Mouse (Mus musculus) right cerebral cortex, adult 18-20 months (tissue): ENCODE results near the gene Grik4.

ENCODE experiments used
- DNase-seq: peaks from one replicate; pipeline ENCODE4 v3.0.0; 2022; ENCODE audit warnings: mixed read lengths

Grik4 gene

GRCm38 (mm10) chr9:42732731-42733318, 211.5 kb downstream of the Grik4 start:
- DNase-seq: no peak

GRCm38 (mm10) chr9:42728472-42728871, 215.8 kb downstream of the Grik4 start:
- no peak for DNase-seq

- DNase-seq: no peak
Measured at GRCm38 (mm10) chr9:42727661-42728060, 216.6 kb downstream of the Grik4 start.

GRCm38 (mm10) chr9:42727186-42727585, 217.1 kb downstream of the Grik4 start:
- no peak for DNase-seq

- no peak for DNase-seq
Measured at GRCm38 (mm10) chr9:42724099-42724498, 220.2 kb downstream of the Grik4 start.

GRCm38 (mm10) chr9:42722501-42722900, 221.8 kb downstream of the Grik4 start:
- DNase-seq: no peak

- DNase-seq: peak; percentile 22
Measured at GRCm38 (mm10) chr9:42721718-42722117, 222.6 kb downstream of the Grik4 start.

GRCm38 (mm10) chr9:42721146-42721545, 223.1 kb downstream of the Grik4 start:
- no peak for DNase-seq

GRCm38 (mm10) chr9:42713912-42714311, 230.4 kb downstream of the Grik4 start:
- DNase-seq: no peak

GRCm38 (mm10) chr9:42705848-42706247, 238.4 kb downstream of the Grik4 start:
- no peak for DNase-seq

GRCm38 (mm10) chr9:42703191-42703854, 241.0 kb downstream of the Grik4 start:
- DNase-seq: no peak

GRCm38 (mm10) chr9:42702231-42703132, 241.8 kb downstream of the Grik4 start:
- DNase-seq: no peak

- no peak for DNase-seq
Measured at GRCm38 (mm10) chr9:42701729-42702128, 242.6 kb downstream of the Grik4 start.

GRCm38 (mm10) chr9:42693024-42693423, 251.3 kb downstream of the Grik4 start:
- no peak for DNase-seq

GRCm38 (mm10) chr9:42688143-42688542, 256.1 kb downstream of the Grik4 start:
- DNase-seq: peak; percentile 18

GRCm38 (mm10) chr9:42686104-42686503, 258.2 kb downstream of the Grik4 start:
- DNase-seq: peak; percentile 20

- DNase-seq: no peak
Measured at GRCm38 (mm10) chr9:42674017-42674412, 270.3 kb downstream of the Grik4 start.

GRCm38 (mm10) chr9:42673385-42674016, 270.8 kb downstream of the Grik4 start:
- DNase-seq: no peak

- no peak for DNase-seq
Measured at GRCm38 (mm10) chr9:42672982-42673381, 271.3 kb downstream of the Grik4 start.

GRCm38 (mm10) chr9:42670619-42671018, 273.7 kb downstream of the Grik4 start:
- no peak for DNase-seq

GRCm38 (mm10) chr9:42661481-42661880, 282.8 kb downstream of the Grik4 start:
- no peak for DNase-seq

GRCm38 (mm10) chr9:42652756-42653155, 291.5 kb downstream of the Grik4 start:
- no peak for DNase-seq

GRCm38 (mm10) chr9:42652309-42652708, 292.0 kb downstream of the Grik4 start:
- no peak for DNase-seq
